Mouse (Mus musculus) forebrain, embryonic 14.5 days (tissue): ENCODE results near the gene Plch2. TPM values are rescaled to one million over a fixed set of nuclear protein-coding genes. Genes with fewer than 3 reads are reported as not detected.

Source experiments
- ATAC-seq: fragments of 200-750 bp; cut with Nextera tagmentation; 2 replicates; pipeline ENCODE4 v1.8.0; 2017; ENCODE audit warnings: mild to moderate bottlenecking, moderate library complexity
- DNase-seq: peaks from one replicate; pipeline ENCODE4 v3.0.0-alpha.2; 2015; ENCODE audit warnings: low spot score
- H3K27ac ChIP-seq: fragments of 300-500 bp; sonication (generic); 2 replicates; pipeline ENCODE4 v1.5.1; 2014; ENCODE audit warnings: low read depth, mild to moderate bottlenecking, control low read depth, low read length, moderate library complexity
- H3K27me3 ChIP-seq: fragments of 300-500 bp; sonication (generic); replicated peaks from 2 replicates; pipeline ENCODE4 v1.6.1; 2014; ENCODE audit warnings: low read length, control low read depth, mixed read lengths; ENCODE audit not compliant: control insufficient read depth, insufficient read depth
- H3K36me3 ChIP-seq: fragments of 300-500 bp; sonication (generic); 2 replicates; pipeline ENCODE4 v1.6.1; 2014; ENCODE audit warnings: low read length, control low read depth; ENCODE audit not compliant: control insufficient read depth, insufficient read depth
- H3K4me1 ChIP-seq: fragments of 300-500 bp; sonication (generic); 2 replicates; pipeline ENCODE4 v1.6.1; 2014; ENCODE audit warnings: antibody characterized with exemption, low read length, control low read depth; ENCODE audit not compliant: control insufficient read depth, insufficient read depth
- H3K4me2 ChIP-seq: fragments of 300-500 bp; sonication (generic); 2 replicates; pipeline ENCODE4 v1.6.1; 2014; ENCODE audit warnings: mild to moderate bottlenecking, control low read depth, low read length
- H3K4me3 ChIP-seq: fragments of 300-500 bp; sonication (generic); 2 replicates; pipeline ENCODE4 v1.5.1; 2014; ENCODE audit warnings: low read depth, low read length, control low read depth
- H3K9ac ChIP-seq: fragments of 300-500 bp; sonication (generic); 2 replicates; pipeline ENCODE4 v1.6.1; 2014; ENCODE audit warnings: mild to moderate bottlenecking, low read length, control low read depth, moderate library complexity
- H3K9me3 ChIP-seq: fragments of 300-500 bp; sonication (generic); replicated peaks from 2 replicates; pipeline ENCODE4 v1.6.1; 2016; ENCODE audit warnings: low read length, control low read depth, mixed read lengths; ENCODE audit not compliant: control insufficient read depth
- WGBS: fragments of 180-500 bp; shearing (Covaris S2); extraction: QIAGEN DNeasy Blood & Tissue Kit; methylation state at CpG from one replicate; pipeline ENCODE4 v1.1.7; 2014; 5-methylcytosine and 5-hydroxymethylcytosine counted together
- polyA plus RNA-seq: library from polyadenylated mRNA; unstranded; fragments of >200 nt; fragmentation: Nextera tagmentation; extraction: Ambion mirVana; gene quantifications from 2 replicates; pipeline ENCODE4 v1.2.1, GENCODE M21; 2014

Plch2 gene
- polyA plus RNA-seq, 1 experiment from 2014 or later: 6.2 TPM

DNA sequence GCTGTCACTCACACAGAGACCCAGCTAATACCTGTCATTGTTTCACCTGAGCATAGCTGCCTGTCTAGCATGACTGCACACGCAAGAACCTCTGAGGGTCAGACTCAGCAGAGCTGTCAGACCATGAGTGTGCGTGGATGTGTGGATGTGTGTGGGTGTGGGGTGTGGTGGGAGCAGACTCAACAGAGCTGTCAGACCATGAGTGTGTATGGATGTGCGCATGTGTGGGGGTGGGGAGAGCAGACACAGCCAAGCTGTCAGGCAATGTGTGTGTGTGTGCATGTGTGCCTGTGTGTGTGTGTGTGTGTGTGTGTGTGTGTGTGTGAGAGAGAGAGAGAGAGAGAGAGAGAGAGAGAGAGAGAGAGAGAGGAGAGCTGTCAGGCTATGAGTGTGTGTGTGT is 51.3 kb downstream of the Plch2 start:
- no peak for ATAC-seq

DNA sequence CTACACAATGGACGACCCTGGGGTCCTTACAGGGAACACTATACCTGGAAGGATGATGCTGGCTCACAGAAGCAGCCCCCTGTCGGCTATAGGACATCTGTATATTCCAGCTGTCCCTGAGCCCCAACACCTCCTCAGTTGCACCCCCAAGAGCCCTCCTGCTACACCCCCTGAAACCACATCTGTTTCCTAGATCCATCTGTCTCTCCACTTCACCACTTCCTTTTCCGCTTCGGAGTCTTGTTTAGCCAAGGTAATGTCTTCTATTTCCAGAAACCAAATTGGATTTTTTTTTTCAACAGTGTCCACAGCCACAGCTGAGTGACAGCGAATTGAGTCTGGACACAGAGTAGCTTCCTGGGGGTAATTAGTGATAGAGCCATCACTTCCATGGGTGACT is 57.2 kb downstream of the Plch2 start:
- Histone ChIP-seq H3K4me3 (no peak overlapping the region), H3K9me3 (no peaks in the 10 kb centered on the region), H3K36me3 (no peaks in the 10 kb centered on the region), H3K27me3 (no peaks in the 10 kb centered on the region), H3K27ac (no peak overlapping the region), H3K4me2 (no peak overlapping the region), H3K4me1 (no peaks in the 10 kb centered on the region), H3K9ac (no peak overlapping the region)
- WGBS: 85% methylated on average over 5 of the region's 5 CpGs
- ATAC-seq (no peak), DNase-seq (no peak)

More for the DNA sequence above, 51.3 kb downstream of the Plch2 start:
- no peaks in the 10 kb centered on the region for H3K27me3 ChIP-seq
- no peak overlapping the region for H3K4me3 ChIP-seq
- H3K36me3 ChIP-seq: no peaks in the 10 kb centered on the region
- no peak overlapping the region for H3K27ac ChIP-seq
- no peaks in the 10 kb centered on the region for H3K9me3 ChIP-seq
- H3K9ac ChIP-seq: no peak overlapping the region
- H3K4me2 ChIP-seq: no peak overlapping the region
- no peak for DNase-seq
- H3K4me1 ChIP-seq: no peaks in the 10 kb centered on the region
- 92% methylated on average over 3 of the region's 3 CpGs for WGBS

DNA sequence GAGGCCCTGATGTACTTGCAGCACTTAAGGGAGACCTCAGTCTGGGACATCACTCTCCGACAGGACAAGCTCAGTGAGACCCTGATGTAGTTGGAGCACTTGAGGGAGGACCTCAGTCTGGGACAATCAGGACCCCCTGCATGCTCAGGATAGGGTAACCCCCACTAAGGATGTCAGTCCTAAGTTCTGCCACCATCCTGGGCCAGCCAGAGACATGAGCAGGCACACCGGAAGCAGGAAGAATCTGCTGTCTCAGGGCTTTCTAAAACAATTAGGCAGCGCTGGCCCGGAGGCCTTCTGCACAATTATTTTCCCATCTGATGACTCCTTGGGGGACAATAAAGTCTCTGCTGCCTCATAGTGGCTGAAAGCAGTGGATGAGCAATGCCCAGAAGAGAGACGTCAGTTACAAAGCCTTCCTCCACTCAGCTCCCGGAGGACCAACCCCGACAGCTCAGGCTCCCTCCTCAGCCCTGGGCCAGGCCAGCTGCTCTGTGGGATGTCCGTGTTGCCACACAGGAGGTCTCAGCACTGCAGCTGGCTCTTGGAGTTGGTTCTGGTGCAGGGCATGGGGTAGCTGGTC is 59.9 kb downstream of the Plch2 start:
- Histone ChIP-seq H3K27ac (no peak overlapping the region), H3K4me2 (no peak overlapping the region), H3K9ac (no peak overlapping the region), H3K36me3 (no peaks in the 10 kb centered on the region), H3K9me3 (no peaks in the 10 kb centered on the region), H3K27me3 (no peaks in the 10 kb centered on the region), H3K4me1 (no peaks in the 10 kb centered on the region), H3K4me3 (no peak overlapping the region)
- ATAC-seq (no peak), DNase-seq (no peak)
- 43% methylated on average over 8 of the region's 8 CpGs for WGBS

DNA sequence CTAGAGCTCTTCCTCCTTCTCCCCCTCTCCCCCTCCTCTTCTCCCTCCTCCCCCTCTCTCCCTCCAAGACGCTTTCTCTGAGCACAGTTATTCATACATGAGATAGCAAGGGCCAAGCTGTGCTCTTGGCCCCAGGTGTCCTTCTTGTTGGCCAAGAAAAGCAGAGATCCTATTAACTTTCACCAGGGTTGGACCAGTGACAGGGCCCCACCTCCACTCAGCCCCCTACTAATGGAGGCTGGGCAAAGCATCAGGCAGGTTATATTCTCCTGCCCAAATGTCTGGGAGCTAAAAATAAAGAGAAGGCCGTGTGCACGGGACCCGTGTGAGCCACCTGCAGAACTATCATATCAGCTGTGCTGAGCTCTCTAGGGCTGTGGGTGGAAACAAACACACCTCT is 61.7 kb downstream of the Plch2 start:
- Histone ChIP-seq H3K27ac (no peak overlapping the region), H3K36me3 (no peaks in the 10 kb centered on the region), H3K4me2 (no peak overlapping the region), H3K27me3 (no peaks in the 10 kb centered on the region), H3K9ac (no peak overlapping the region), H3K4me1 (no peaks in the 10 kb centered on the region), H3K4me3 (no peak overlapping the region), H3K9me3 (no peaks in the 10 kb centered on the region)
- DNase-seq (no peak), ATAC-seq (no peak)
- WGBS: 75% methylated on average over 4 of the region's 4 CpGs

DNA sequence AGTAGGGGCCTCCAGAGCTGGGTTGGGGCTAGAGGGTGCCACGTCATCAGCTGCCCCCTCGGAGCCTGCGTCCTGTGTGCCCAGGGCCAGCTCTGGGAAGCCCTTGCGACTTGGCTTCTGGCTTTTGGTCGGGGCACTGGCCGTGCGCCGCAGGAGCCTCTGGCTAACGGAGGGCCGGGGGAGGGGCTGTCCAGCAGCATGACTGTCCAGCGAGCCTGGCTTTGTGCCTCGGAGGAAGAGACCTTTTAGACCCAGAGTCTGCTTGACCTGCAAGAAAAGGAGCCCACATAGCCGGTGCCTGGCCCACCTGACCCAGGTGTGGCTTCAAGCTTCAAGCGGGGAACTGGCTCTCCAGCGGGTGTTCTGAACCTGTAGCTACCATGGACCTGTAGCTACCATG is 69.8 kb downstream of the Plch2 start:
- Histone ChIP-seq H3K27ac (no peak overlapping the region), H3K9ac (no peak overlapping the region), H3K36me3 (peaks cover 5% of the 10 kb centered on the region; the same call in 1 of the 2 replicates), H3K27me3 (no peaks in the 10 kb centered on the region), H3K4me3 (no peak overlapping the region), H3K9me3 (no peaks in the 10 kb centered on the region), H3K4me2 (no peak overlapping the region), H3K4me1 (no peaks in the 10 kb centered on the region)
- ATAC-seq (no peak), DNase-seq (no peak)
- WGBS: 65% methylated on average over 15 of the region's 15 CpGs

DNA sequence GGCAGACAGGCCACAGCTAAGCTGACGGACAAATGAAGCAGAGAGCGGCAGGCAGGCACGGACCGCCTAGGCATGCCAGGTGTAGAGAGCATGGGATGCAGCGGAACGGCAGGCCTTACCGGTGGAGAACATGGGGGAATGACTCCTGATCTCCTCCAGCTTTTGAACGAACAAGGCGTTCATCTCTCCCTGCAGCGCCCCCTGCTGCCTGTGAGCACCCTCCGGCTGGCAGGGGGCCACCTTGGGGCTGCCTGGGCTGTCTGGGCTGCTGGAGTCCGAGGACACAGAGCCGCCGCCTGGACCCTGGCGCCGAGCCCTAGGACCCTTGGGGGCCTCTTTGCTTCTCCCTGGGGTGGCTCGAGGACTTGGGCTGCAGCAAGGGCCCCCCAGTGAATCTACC is 70.5 kb downstream of the Plch2 start:
- H3K4me3 ChIP-seq: no peak overlapping the region
- 18% methylated on average over 15 of the region's 17 CpGs for WGBS
- no peaks in the 10 kb centered on the region for H3K4me1 ChIP-seq
- H3K27me3 ChIP-seq: no peaks in the 10 kb centered on the region
- peaks cover 11% of the 10 kb centered on the region for H3K36me3 ChIP-seq
- no peaks in the 10 kb centered on the region for H3K9me3 ChIP-seq
- DNase-seq (peak; percentile 69), ATAC-seq (peak; percentile 41)
- H3K4me2 ChIP-seq: 0 out of 2 replicates have a peak overlapping the region, but pooled peaks have one; percentile 12
- peak overlapping the region; percentile 35 for H3K9ac ChIP-seq
- no peak overlapping the region for H3K27ac ChIP-seq

DNA sequence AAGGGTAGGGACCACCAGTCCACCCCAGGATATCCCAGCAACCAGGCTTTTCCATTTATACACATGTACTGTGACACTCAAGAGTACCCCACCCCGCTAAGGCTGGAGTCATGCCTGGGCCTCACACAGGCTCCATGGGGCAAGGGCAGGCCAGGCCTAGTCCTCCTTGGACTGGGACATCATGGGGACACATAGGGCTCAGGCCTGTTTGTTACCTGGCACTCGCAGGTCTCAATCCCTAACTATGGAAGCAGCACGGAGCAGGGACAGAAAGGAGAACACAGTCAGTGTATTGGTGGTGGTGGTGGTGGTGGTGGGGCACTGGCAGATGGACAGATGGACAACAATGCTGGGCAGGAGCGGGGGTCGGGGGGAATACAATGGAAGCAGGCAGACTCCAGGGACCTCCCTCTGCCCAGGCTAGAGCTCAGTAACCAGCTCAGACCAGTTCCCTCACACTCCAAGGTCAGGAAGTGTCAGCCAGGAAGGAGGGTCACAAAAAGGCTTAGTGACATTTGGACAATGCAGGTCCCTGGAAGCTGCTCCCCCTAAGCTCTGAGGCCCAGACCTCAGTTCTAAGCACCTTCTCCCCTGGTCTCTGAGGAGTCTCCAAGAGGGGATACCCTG is 71.3 kb downstream of the Plch2 start:
- no peak for DNase-seq
- Histone ChIP-seq H3K4me2 (no peak overlapping the region), H3K36me3 (peaks cover 19% of the 10 kb centered on the region), H3K9me3 (no peaks in the 10 kb centered on the region), H3K27me3 (no peaks in the 10 kb centered on the region), H3K27ac (no peak overlapping the region), H3K4me3 (no peak overlapping the region), H3K4me1 (no peaks in the 10 kb centered on the region), H3K9ac (0 out of 2 replicates have a peak overlapping the region, but pooled peaks have one; percentile 35)
- ATAC-seq: no peak
- WGBS: 77% methylated on average over 5 of the region's 5 CpGs

DNA sequence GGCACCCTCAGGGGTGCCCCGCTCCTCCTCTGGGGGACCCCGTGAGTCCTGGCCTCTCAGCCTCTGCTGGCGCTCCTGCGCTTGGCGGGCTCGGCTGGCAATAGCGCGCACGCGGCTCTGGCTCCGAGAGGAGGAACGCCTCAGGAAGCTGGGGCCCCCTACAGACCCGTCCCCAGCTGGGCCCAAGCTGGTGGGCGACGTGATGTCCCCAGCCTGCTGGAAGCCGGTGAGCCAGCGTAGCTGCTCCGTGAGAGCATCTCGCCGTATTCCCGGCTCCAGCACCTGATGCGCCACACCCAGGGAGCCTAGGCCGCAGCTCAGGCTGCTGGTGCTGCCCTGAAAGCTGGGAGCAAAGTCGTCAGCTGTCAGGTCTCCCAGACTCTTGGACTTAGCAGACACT is 72.8 kb downstream of the Plch2 start:
- Histone ChIP-seq H3K36me3 (peaks cover 34% of the 10 kb centered on the region), H3K9me3 (no peaks in the 10 kb centered on the region), H3K9ac (0 out of 2 replicates have a peak overlapping the region, but pooled peaks have one; percentile 25), H3K27ac (no peak overlapping the region), H3K4me3 (no peak overlapping the region), H3K27me3 (no peaks in the 10 kb centered on the region), H3K4me2 (no peak overlapping the region), H3K4me1 (no peaks in the 10 kb centered on the region)
- peak; percentile 6 for DNase-seq
- ATAC-seq: no peak
- WGBS: 17% methylated on average over 24 of the region's 24 CpGs
